ENCODE assay signal across 16 mouse cellular contexts in genomic region chr6:97916386-97916903, GRCm38 (mm10).
A peak's percentile ranks its signal among the peaks of the same experiment; 100 is the strongest.
DNase-seq lines count a peak whose midpoint lies in the region; ATAC-seq and TF ChIP-seq lines count a peak whose summit lies in the region.
"Had no signal": no experiment of that assay in that cellular context is flagged by ENCODE, and none has a peak within 500 bp of the region (broad histone marks: within the 10 kb centered on the region; RNA-seq: fewer than 3 reads in every experiment).

No protein-coding gene starts in this region.

- H3K27me3 ChIP-seq in heart, postnatal 0 days (ENCODE audit: control insufficient read depth, insufficient read depth, low read length): no peaks in the 10 kb centered on the region
- H3K27me3 ChIP-seq: embryonic facial prominence, embryonic 13.5 days; lung, embryonic 15.5 days; megakaryocyte, embryonic 14.5 days had no signal

- H3K4me2 ChIP-seq in heart, postnatal 0 days (ENCODE audit: low read depth, low read length): peak overlapping the region; percentile 35
- H3K4me2 ChIP-seq: embryonic facial prominence, embryonic 13.5 days; liver, embryonic 11.5 days; lung, embryonic 15.5 days had no signal

- TF ChIP-seq EP300 in heart, postnatal 0 days (IDR thresholded peaks at IDR 0.05; ENCODE audit: low read depth): no peak

- H3K36me3 ChIP-seq in heart, postnatal 0 days (replicated peaks; ENCODE audit: control insufficient read depth, insufficient read depth, low read length): no peaks in the 10 kb centered on the region
- H3K36me3 ChIP-seq: embryonic facial prominence, embryonic 13.5 days; forebrain, embryonic 10.5 days; lung, embryonic 15.5 days had no signal

- no peak for ATAC-seq in heart, postnatal 0 days (ENCODE audit: insufficient read depth, low read depth)
- ATAC-seq: hindbrain, postnatal 0 days had no signal

- H3K4me1 ChIP-seq in heart, postnatal 0 days (ENCODE audit: control insufficient read depth, insufficient read depth): peaks cover 23% of the 10 kb centered on the region
- H3K4me1 ChIP-seq: megakaryocyte, embryonic 14.5 days had no signal

- peak overlapping the region; percentile 95 for H3K27ac ChIP-seq in heart, postnatal 0 days (ENCODE audit: low read depth)
- H3K27ac ChIP-seq: embryonic facial prominence, embryonic 13.5 days; forebrain, embryonic 10.5 days; hindbrain, postnatal 0 days; lung, embryonic 15.5 days had no signal

- no peaks in the 10 kb centered on the region for H3K9me3 ChIP-seq in heart, postnatal 0 days (replicated peaks; ENCODE audit: control insufficient read depth, low read length)
- H3K9me3 ChIP-seq: embryonic facial prominence, embryonic 13.5 days; forebrain, embryonic 10.5 days; lung, embryonic 15.5 days; megakaryocyte, embryonic 14.5 days had no signal

- H3K9ac ChIP-seq in heart, postnatal 0 days (replicated peaks; ENCODE audit: low read depth, low read length): 0 out of 2 replicates have a peak overlapping the region, but pooled peaks have one; percentile 36
- H3K9ac ChIP-seq: embryonic facial prominence, embryonic 13.5 days; lung, embryonic 15.5 days had no signal

- 40% methylated on average over 7 of the region's 7 CpGs for WGBS in heart, postnatal 0 days

- intact Hi-C loops in gastrocnemius, postnatal 36 days (cut with DNase I): no loop called here

- DNase-seq in adrenal gland, postnatal 25 days: peak; percentile 5
- DNase-seq in adrenal gland, adult 8-10 months: no peak
- peak; percentile 14 for DNase-seq in kidney, postnatal 10 days
- DNase-seq in kidney, adult 9 months: no peak
- peak; percentile 37 to 58 for DNase-seq in cerebellum, postnatal 10 days
- DNase-seq in heart, postnatal 0 days (ENCODE audit: low spot score): no peak
- DNase-seq in gastrocnemius, postnatal 36 days: no peak
- no peak for DNase-seq in gastrocnemius, adult 18-20 months (ENCODE audit: low spot score)
- DNase-seq: adrenal gland, adult 2 months; thymus, postnatal 4 days had no signal

- TF ChIP-seq CTCF in heart, postnatal 0 days (IDR thresholded peaks at IDR 0.05; ENCODE audit: low read depth): no peak

- H3K4me3 ChIP-seq in heart, postnatal 0 days (ENCODE audit: low read depth, low read length): no peak overlapping the region
- H3K4me3 ChIP-seq: embryonic facial prominence, embryonic 13.5 days; forebrain, embryonic 10.5 days; lung, embryonic 15.5 days; megakaryocyte, embryonic 14.5 days had no signal

Comparison
In these comparisons a context has a peak if more than half of its experiments do, and no peak if none do; other contexts are left out.
1. DNase-seq: peak in adrenal gland, postnatal 25 days (single experiment), kidney, postnatal 10 days (single experiment) and cerebellum, postnatal 10 days (2 of 2); none in adrenal gland, adult 8-10 months (single experiment), kidney, adult 9 months (single experiment), heart, postnatal 0 days (single experiment), gastrocnemius, postnatal 36 days (0 of 2) and gastrocnemius, adult 18-20 months (single experiment).